Mouse (Mus musculus) brain, embryonic 14.5 days (tissue): ENCODE measurements around the gene Fubp3. TPM values are rescaled to one million over a fixed set of nuclear protein-coding genes. Genes with fewer than 3 reads are reported as not detected.

Experiments
- DNase-seq: peaks from one replicate; pipeline ENCODE4 v3.0.0-alpha.2; 2011; ENCODE audit warnings: low read depth
- CTCF ChIP-seq: fragments of 200-500 bp; IDR thresholded peaks from 2 replicates; pipeline ENCODE4 v1.5.1; 2012; ENCODE audit warnings: inconsistent platforms, mild to moderate bottlenecking, moderate library complexity, borderline replicate concordance; ENCODE audit not compliant: insufficient read depth, insufficient read length; ENCODE audit errors: extremely low read depth
- POLR2A ChIP-seq: fragments of 200-500 bp; IDR thresholded peaks from 2 replicates; pipeline ENCODE4 v1.6.1; 2012; ENCODE audit warnings: mild to moderate bottlenecking, inconsistent platforms, borderline replicate concordance; ENCODE audit not compliant: poor library complexity, insufficient read depth, insufficient read length, severe bottlenecking; ENCODE audit errors: extremely low read depth
- polyA plus RNA-seq: library from polyadenylated mRNA; depleted of rRNA; stranded (reverse); fragments of >200 nt; gene quantifications from 2 replicates; pipeline ENCODE4 v1.2.3, GENCODE M21; 2012; rRNA removed

Fubp3 gene
- polyA plus RNA-seq, 1 experiment: 44.7 TPM

DNA sequence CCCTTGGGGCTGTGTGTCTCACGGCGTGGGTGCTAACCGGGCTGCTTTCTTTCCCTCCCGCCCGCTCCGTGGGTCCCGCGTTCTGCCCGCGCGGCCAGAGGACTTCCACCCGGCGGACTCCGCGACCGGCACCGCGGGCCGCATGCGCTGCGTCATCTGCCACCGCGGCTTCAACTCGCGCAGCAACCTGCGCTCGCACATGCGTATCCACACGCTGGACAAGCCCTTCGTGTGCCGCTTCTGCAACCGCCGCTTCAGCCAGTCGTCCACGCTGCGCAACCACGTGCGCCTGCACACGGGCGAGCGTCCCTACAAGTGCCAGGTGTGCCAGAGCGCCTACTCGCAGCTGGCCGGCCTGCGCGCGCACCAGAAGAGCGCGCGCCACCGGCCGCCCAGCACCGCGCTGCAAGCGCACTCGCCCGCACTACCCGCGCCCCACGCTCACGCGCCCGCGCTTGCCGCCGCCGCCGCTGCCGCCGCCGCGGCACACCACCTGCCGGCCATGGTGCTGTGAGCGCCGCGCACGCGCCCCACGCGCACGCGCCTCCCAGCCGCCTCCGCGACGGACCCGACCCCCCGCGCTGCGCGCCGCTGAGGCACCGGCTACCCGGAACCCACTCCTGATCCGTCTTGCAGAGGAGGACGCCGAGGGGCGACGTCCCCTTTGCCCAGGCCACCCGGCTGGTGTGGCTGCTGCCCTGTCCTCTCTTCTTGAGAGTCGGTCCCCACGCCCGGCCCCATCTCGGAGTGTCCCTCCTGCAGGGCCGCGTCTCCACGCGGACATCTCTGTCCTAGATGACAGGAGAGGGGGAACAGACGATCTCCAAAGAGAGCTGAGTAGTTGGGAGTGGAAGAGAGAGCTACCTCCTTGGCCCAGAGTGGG lies 81.8 kb downstream of the Fubp3 start:
- TF ChIP-seq POLR2A (no peak), CTCF (no peak)
- DNase-seq: peak; percentile 83

DNA sequence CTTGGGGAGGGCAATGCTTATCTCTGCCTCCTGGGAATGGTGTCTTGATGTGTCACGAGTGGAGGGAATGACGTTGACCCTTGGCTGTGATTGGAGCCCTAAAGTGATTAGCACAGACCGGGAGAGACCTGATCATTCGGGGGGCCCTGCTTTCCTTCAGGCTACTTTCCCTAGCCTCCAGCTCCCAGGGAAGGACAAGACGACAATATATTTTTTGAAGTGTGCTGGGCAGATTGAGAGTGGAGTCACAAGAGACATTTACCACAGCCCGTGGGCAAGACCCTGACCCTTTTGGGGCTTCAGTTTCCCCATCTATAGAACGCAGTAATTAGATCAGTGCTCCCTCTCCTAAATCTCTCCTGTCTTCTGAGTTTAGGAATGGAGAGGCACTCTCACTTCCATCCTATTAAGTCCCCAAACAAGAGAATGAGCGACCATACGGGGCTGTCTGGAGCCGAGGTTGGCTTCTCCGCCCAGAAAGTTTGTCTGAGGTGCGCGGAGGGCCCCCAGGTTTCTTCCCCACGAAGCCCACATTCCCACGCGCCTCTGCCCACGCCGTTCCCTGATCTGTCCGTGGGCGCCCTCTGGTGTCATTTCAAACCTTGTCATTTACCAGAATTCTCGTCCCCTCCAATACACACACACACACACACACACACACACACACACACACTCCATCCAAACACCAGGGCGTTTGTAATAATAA lies 82.6 kb downstream of the Fubp3 start:
- peak; percentile 63 for DNase-seq
- TF ChIP-seq POLR2A (no peak), CTCF (peak; percentile 61)

DNA sequence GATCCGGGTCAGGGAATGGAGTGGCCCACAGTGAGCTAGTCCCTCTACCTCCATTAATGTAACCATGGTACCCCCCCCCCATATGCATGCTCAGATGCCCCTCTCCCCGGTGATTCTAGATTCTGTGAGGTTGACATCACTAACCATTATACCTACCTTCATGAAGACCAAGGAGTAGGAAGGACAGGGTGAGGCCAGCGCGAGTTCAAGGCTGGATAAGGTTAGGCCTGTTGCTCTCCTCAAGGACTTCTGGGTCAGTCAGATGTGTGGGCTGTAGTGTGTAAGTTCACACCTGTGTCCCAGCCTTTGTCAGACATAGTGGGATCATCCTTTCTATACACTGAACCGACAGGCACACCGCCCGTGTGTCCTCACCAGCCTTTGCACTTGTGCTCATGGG lies 83.9 kb downstream of the Fubp3 start:
- TF ChIP-seq CTCF: no peak
- no peak for TF ChIP-seq POLR2A
- no peak for DNase-seq

DNA sequence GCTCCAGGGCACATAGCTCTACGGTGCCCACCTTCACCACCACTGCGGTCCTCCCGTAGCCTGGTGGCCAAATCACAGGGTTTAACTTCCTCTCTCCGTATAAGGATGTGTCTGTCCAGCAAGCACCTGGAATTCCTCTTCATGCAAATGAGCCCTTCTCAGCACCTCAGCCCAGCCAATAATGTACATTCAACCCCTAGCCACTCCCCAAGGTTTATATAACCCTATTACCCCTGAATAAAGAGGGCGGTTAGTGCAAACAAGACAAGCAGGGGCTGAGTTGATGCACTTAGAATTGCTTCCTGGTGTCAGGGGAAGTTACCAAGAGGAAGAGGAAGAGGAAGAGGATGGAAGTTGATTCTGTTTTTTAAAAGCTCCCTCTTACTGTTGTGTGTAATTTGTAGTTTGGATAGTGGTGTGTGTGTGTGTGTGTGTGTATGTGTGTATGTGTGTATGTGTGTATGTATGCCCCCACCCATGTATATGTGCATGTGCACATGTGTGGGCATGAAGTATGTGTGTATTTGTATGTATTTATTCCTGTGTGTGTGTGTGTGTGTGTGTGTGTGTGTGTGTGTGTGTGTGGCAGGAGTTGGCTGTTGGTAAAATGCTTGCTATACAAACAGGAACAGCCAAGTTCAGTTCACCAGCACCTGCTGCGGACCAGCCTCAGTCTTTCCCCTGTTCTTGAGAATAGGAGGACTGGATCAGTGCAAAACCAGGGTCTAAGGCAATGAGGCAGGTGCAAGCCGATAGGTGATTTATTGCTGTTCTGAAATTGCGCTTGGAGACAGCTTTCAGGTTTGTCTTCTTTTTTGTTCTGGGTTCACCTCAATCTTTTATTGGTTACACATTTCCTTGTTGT lies 90.7 kb downstream of the Fubp3 start:
- TF ChIP-seq CTCF (no peak), POLR2A (no peak)
- no peak for DNase-seq

DNA sequence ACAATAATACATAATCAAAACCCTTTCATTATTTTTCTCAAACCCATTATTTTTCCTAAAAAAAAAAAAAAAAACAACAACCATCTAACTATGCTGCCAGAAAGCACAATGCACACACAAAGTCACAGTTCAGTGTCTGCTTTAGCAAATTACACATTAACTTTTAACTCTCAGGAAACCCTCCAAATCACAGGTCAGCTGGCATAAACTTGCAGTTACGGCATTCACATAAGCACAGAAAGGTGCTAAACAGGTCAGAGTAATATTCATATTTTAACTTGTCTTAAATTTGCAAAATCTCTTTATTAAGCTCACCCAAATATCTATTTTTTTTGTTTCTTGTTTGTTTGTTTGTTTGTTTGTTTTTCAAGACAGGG lies 91.3 kb downstream of the Fubp3 start:
- TF ChIP-seq CTCF (no peak), POLR2A (no peak)
- no peak for DNase-seq

Other genes with a start within 250 kb of the Fubp3 start
- gene Ass1, start 102.4 kb upstream of the Fubp3 start, polyA plus RNA-seq: 6.8 and 8.5 TPM in 2 replicates
- 6.3 and 7.9 TPM in 2 replicates for gene Prdm12, start 67.4 kb downstream of the Fubp3 start, polyA plus RNA-seq
- 36.6 and 39.7 TPM in 2 replicates for gene Exosc2, start 98.1 kb downstream of the Fubp3 start, polyA plus RNA-seq
- 61.4 and 68.6 TPM in 2 replicates for gene Abl1, start 115.7 kb downstream of the Fubp3 start, polyA plus RNA-seq
- gene Qrfp, start 237.9 kb downstream of the Fubp3 start, polyA plus RNA-seq: 0.03 TPM in 2 replicates